Mouse (Mus musculus) hindbrain, embryonic 13.5 days (tissue): ENCODE data around the gene Dock4. TPM values are rescaled to one million over a fixed set of nuclear protein-coding genes. Genes with fewer than 3 reads are reported as not detected.
A peak's percentile ranks its signal among the peaks of the same experiment; 100 is the strongest.

Experiments
- ATAC-seq: fragments of 200-750 bp; cut with Nextera tagmentation; 2 replicates; pipeline ENCODE4 v1.8.0; 2017; ENCODE audit warnings: moderate TSS enrichment; ENCODE audit not compliant: low FRiP score
- H3K27ac ChIP-seq: fragments of 300-500 bp; sonication (generic); 2 replicates; pipeline ENCODE4 v1.5.1; 2015; ENCODE audit warnings: inconsistent platforms, mild to moderate bottlenecking, moderate library complexity
- H3K27me3 ChIP-seq: fragments of 300-500 bp; sonication (generic); 2 replicates; pipeline ENCODE4 v1.6.1; 2015; ENCODE audit warnings: mild to moderate bottlenecking, inconsistent platforms
- H3K36me3 ChIP-seq: fragments of 300-500 bp; sonication (generic); 2 replicates; pipeline ENCODE4 v1.6.1; 2015; ENCODE audit warnings: mild to moderate bottlenecking, inconsistent platforms
- H3K4me1 ChIP-seq: fragments of 300-500 bp; sonication (generic); replicated peaks from 2 replicates; pipeline ENCODE4 v1.6.1; 2015; ENCODE audit warnings: inconsistent platforms
- H3K4me2 ChIP-seq: fragments of 300-500 bp; sonication (generic); 2 replicates; pipeline ENCODE4 v1.6.1; 2015; ENCODE audit warnings: inconsistent platforms, mild to moderate bottlenecking, moderate library complexity
- H3K4me3 ChIP-seq: fragments of 300-500 bp; sonication (generic); 2 replicates; pipeline ENCODE4 v1.5.1; 2015; ENCODE audit warnings: mild to moderate bottlenecking, inconsistent platforms
- H3K9ac ChIP-seq: fragments of 300-500 bp; sonication (generic); 2 replicates; pipeline ENCODE4 v1.6.1; 2015; ENCODE audit warnings: mild to moderate bottlenecking, inconsistent platforms
- H3K9me3 ChIP-seq: fragments of 300-500 bp; sonication (generic); 2 replicates; pipeline ENCODE4 v1.6.1; 2016; ENCODE audit warnings: inconsistent platforms
- WGBS: fragments of 180-500 bp; shearing (Covaris S2); methylation state at CpG from one replicate; pipeline ENCODE4 v1.1.7; 2015; 5-methylcytosine and 5-hydroxymethylcytosine counted together
- polyA plus RNA-seq: library from polyadenylated mRNA; unstranded; fragments of >200 nt; fragmentation: Nextera tagmentation; extraction: Ambion mirVana; gene quantifications from 2 replicates; pipeline ENCODE4 v1.2.1, GENCODE M21; 2015

Gene Dock4
- polyA plus RNA-seq, 1 experiment from 2014 or later = 43.4 TPM

GRCm38 (mm10) chr12:40558600-40558999 is 112.8 kb downstream of the Dock4 start:
- Histone ChIP-seq H3K4me1 (peaks cover 3% of the 10 kb centered on the region; the same call in 1 of the 2 replicates), H3K27ac (no peak overlapping the region), H3K4me3 (no peak overlapping the region), H3K9me3 (no peaks in the 10 kb centered on the region), H3K36me3 (no peaks in the 10 kb centered on the region), H3K4me2 (no peak overlapping the region), H3K9ac (no peak overlapping the region), H3K27me3 (no peaks in the 10 kb centered on the region)
- ATAC-seq = no peak
- WGBS = 82% methylated on average over 3 of the region's 3 CpGs

GRCm38 (mm10) chr12:40559103-40559502 is 113.4 kb downstream of the Dock4 start:
- WGBS = 84% methylated on average over 11 of the region's 11 CpGs
- H3K9me3 ChIP-seq = no peaks in the 10 kb centered on the region
- no peak overlapping the region for H3K9ac ChIP-seq
- H3K4me2 ChIP-seq = no peak overlapping the region
- peaks cover 3% of the 10 kb centered on the region; the same call in 1 of the 2 replicates for H3K4me1 ChIP-seq
- H3K27ac ChIP-seq = no peak overlapping the region
- no peak overlapping the region for H3K4me3 ChIP-seq
- no peaks in the 10 kb centered on the region for H3K36me3 ChIP-seq
- no peak for ATAC-seq
- no peaks in the 10 kb centered on the region for H3K27me3 ChIP-seq

GRCm38 (mm10) chr12:40563703-40564102 is 118.0 kb downstream of the Dock4 start:
- Histone ChIP-seq H3K9ac (no peak overlapping the region), H3K27me3 (no peaks in the 10 kb centered on the region), H3K4me2 (no peak overlapping the region), H3K27ac (no peak overlapping the region), H3K4me3 (no peak overlapping the region), H3K36me3 (no peaks in the 10 kb centered on the region), H3K4me1 (peaks cover 8% of the 10 kb centered on the region), H3K9me3 (no peaks in the 10 kb centered on the region)
- no peak for ATAC-seq
- WGBS = 87% methylated on average over 1 of the region's 1 CpGs

- no peak overlapping the region for H3K27ac ChIP-seq
- 73% methylated on average over 2 of the region's 2 CpGs for WGBS
- H3K4me3 ChIP-seq = no peak overlapping the region
- peaks cover 13% of the 10 kb centered on the region for H3K4me1 ChIP-seq
- no peak overlapping the region for H3K4me2 ChIP-seq
- H3K9me3 ChIP-seq = no peaks in the 10 kb centered on the region
- no peak overlapping the region for H3K9ac ChIP-seq
- H3K27me3 ChIP-seq = no peaks in the 10 kb centered on the region
- ATAC-seq = no peak
- H3K36me3 ChIP-seq = no peaks in the 10 kb centered on the region
Observed at GRCm38 (mm10) chr12:40564261-40564660, 118.5 kb downstream of the Dock4 start.

GRCm38 (mm10) chr12:40568365-40568885 is 122.7 kb downstream of the Dock4 start:
- Histone ChIP-seq H3K36me3 (no peaks in the 10 kb centered on the region), H3K4me3 (no peak overlapping the region), H3K9me3 (no peaks in the 10 kb centered on the region), H3K4me2 (no peak overlapping the region), H3K9ac (no peak overlapping the region), H3K4me1 (peaks cover 21% of the 10 kb centered on the region), H3K27ac (no peak overlapping the region), H3K27me3 (no peaks in the 10 kb centered on the region)
- no peak; the same call in 1 of the 2 replicates for ATAC-seq
- WGBS = 74% methylated on average over 4 of the region's 4 CpGs

- H3K9me3 ChIP-seq = no peaks in the 10 kb centered on the region
- H3K4me1 ChIP-seq = peaks cover 21% of the 10 kb centered on the region
- H3K27ac ChIP-seq = 0 out of 2 replicates have a peak overlapping the region, but pooled peaks have one; percentile 18
- WGBS = 59% methylated on average over 9 of the region's 9 CpGs
- no peak overlapping the region for H3K4me3 ChIP-seq
- no peaks in the 10 kb centered on the region for H3K27me3 ChIP-seq
- ATAC-seq = no peak
- H3K36me3 ChIP-seq = no peaks in the 10 kb centered on the region
- no peak overlapping the region for H3K9ac ChIP-seq
- H3K4me2 ChIP-seq = no peak overlapping the region
Observed at GRCm38 (mm10) chr12:40568971-40569968, 123.5 kb downstream of the Dock4 start.

GRCm38 (mm10) chr12:40570250-40570649 is 124.5 kb downstream of the Dock4 start:
- no peaks in the 10 kb centered on the region for H3K9me3 ChIP-seq
- ATAC-seq = no peak
- H3K9ac ChIP-seq = no peak overlapping the region
- peaks cover 20% of the 10 kb centered on the region for H3K4me1 ChIP-seq
- no peak overlapping the region for H3K4me3 ChIP-seq
- no peaks in the 10 kb centered on the region for H3K36me3 ChIP-seq
- no peak overlapping the region for H3K27ac ChIP-seq
- no peaks in the 10 kb centered on the region for H3K27me3 ChIP-seq
- WGBS = 72% methylated on average over 1 of the region's 1 CpGs
- H3K4me2 ChIP-seq = no peak overlapping the region

- ATAC-seq = no peak
- WGBS = 76% methylated on average over 3 of the region's 3 CpGs
Observed at GRCm38 (mm10) chr12:40574051-40574450, 128.3 kb downstream of the Dock4 start.

GRCm38 (mm10) chr12:40576749-40577148 is 131.0 kb downstream of the Dock4 start:
- 61% methylated on average over 2 of the region's 2 CpGs for WGBS
- H3K27me3 ChIP-seq = no peaks in the 10 kb centered on the region
- H3K9me3 ChIP-seq = no peaks in the 10 kb centered on the region
- peaks cover 12% of the 10 kb centered on the region for H3K4me1 ChIP-seq
- H3K9ac ChIP-seq = no peak overlapping the region
- no peak for ATAC-seq
- H3K36me3 ChIP-seq = no peaks in the 10 kb centered on the region
- no peak overlapping the region for H3K4me3 ChIP-seq
- no peak overlapping the region for H3K4me2 ChIP-seq
- H3K27ac ChIP-seq = no peak overlapping the region

More at GRCm38 (mm10) chr12:40574051-40574450, 128.3 kb downstream of the Dock4 start:
- Histone ChIP-seq H3K9ac (no peak overlapping the region), H3K9me3 (no peaks in the 10 kb centered on the region), H3K36me3 (no peaks in the 10 kb centered on the region), H3K27me3 (no peaks in the 10 kb centered on the region), H3K4me2 (no peak overlapping the region), H3K4me1 (peaks cover 20% of the 10 kb centered on the region), H3K4me3 (no peak overlapping the region), H3K27ac (no peak overlapping the region)

GRCm38 (mm10) chr12:40580351-40580750 is 134.6 kb downstream of the Dock4 start:
- WGBS = 38% methylated on average over 2 of the region's 2 CpGs
- ATAC-seq = no peak
- Histone ChIP-seq H3K9ac (no peak overlapping the region), H3K4me3 (no peak overlapping the region), H3K4me2 (no peak overlapping the region), H3K9me3 (no peaks in the 10 kb centered on the region), H3K36me3 (no peaks in the 10 kb centered on the region), H3K27me3 (no peaks in the 10 kb centered on the region), H3K27ac (no peak overlapping the region), H3K4me1 (peaks cover 19% of the 10 kb centered on the region)

- no peak overlapping the region for H3K4me3 ChIP-seq
- peaks cover 19% of the 10 kb centered on the region for H3K4me1 ChIP-seq
- H3K9ac ChIP-seq = no peak overlapping the region
- H3K4me2 ChIP-seq = no peak overlapping the region
- no peaks in the 10 kb centered on the region for H3K36me3 ChIP-seq
- H3K27me3 ChIP-seq = no peaks in the 10 kb centered on the region
- 76% methylated on average over 3 of the region's 3 CpGs for WGBS
- ATAC-seq = 0 out of 2 replicates have a peak, but pooled peaks have one; percentile 25
- H3K9me3 ChIP-seq = no peaks in the 10 kb centered on the region
- H3K27ac ChIP-seq = no peak overlapping the region
Observed at GRCm38 (mm10) chr12:40581037-40581436, 135.3 kb downstream of the Dock4 start.

GRCm38 (mm10) chr12:40582059-40582458 is 136.3 kb downstream of the Dock4 start:
- ATAC-seq = no peak
- peaks cover 15% of the 10 kb centered on the region for H3K4me1 ChIP-seq
- no peak overlapping the region for H3K4me2 ChIP-seq
- no peaks in the 10 kb centered on the region for H3K27me3 ChIP-seq
- no peak overlapping the region for H3K4me3 ChIP-seq
- no peaks in the 10 kb centered on the region for H3K9me3 ChIP-seq
- no peak overlapping the region for H3K9ac ChIP-seq
- no peaks in the 10 kb centered on the region for H3K36me3 ChIP-seq
- H3K27ac ChIP-seq = no peak overlapping the region
- whole genome bisulfite sequencing = 72% methylated on average over 5 of the region's 5 CpGs
